Mouse (Mus musculus) urinary bladder, postnatal 14 days (tissue): ENCODE measurements around the gene Gm20388.
"Not testable (repeated sequence)": the region's sequence is repeated elsewhere in the genome, so short reads cannot be mapped to it uniquely, and the experiment has no call there.

Experiments used
- DNase-seq: peaks from one replicate; pipeline ENCODE4 v3.0.0; 2021; ENCODE audit warnings: low spot score

Gene Gm20388

GRCm38 (mm10) chr8:120792710-120793109 is 882.1 kb downstream of the Gm20388 start:
- no peak for DNase-seq

GRCm38 (mm10) chr8:120795944-120796635 is 885.4 kb downstream of the Gm20388 start:
- peak; percentile 84 for DNase-seq

- DNase-seq: no peak
Observed at GRCm38 (mm10) chr8:120797019-120797727, 886.5 kb downstream of the Gm20388 start.

GRCm38 (mm10) chr8:120800308-120800865 is 889.7 kb downstream of the Gm20388 start:
- DNase-seq: peak; percentile 44

DNA sequence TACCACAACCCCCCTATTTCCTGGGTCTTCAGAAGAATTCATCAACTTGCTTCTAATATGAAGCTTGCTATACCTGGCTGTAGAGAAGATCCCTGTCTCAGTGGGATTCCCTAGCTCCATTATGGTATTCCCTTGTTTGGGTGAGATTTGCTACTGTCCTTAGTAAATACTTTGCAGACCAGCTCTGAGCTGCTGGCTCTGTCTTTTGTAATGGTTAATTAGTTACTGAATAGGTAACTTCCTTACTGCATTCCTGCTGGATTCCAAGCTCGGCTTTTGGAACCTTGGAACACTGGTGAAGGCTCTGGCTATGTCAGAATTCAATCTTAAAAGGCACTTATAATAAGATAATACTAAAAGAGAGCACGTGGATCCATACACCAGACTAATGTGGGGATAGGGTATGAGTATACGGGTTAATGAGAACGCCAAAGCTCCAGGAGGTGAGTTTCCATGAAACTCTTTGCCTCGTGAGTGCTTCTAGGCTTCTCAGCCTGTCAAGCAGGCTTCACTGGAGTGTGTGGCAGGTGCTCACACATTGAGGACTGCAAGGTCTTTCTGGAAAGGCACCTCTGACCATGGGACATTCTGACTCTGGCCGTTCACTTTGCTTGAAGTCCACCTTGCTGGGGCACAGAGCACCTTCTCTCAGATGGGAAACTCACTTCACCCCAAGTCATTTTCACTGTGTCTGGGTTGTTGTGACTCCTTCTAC is 893.2 kb downstream of the Gm20388 start:
- not testable (repeated sequence) for DNase-seq

DNA sequence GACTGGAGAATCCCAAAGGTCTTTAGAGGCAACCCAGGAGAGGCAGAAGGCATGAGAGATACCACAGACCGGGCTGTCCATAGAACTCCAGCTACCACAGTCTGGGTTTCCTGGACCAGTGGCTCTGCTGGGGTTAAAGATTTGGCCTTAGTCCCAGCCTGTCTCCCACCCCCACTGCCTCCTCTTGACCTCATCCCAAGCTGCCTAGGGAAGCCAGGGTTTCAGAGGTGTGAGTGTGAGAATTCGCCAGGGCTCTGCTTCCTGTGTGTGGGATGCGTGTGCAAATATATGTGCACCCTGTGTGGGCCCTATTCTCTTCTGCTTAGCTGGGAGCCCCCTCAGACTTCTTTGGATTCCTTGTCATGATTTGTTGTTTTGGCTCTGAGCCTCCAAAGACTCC is 894.1 kb downstream of the Gm20388 start:
- DNase-seq: no peak

- DNase-seq: no peak
Observed at GRCm38 (mm10) chr8:120806780-120807264, 896.2 kb downstream of the Gm20388 start.

GRCm38 (mm10) chr8:120807719-120808118 is 897.1 kb downstream of the Gm20388 start:
- no peak for DNase-seq

- no peak for DNase-seq
Observed at GRCm38 (mm10) chr8:120809050-120809449, 898.4 kb downstream of the Gm20388 start.

GRCm38 (mm10) chr8:120811953-120812352 is 901.3 kb downstream of the Gm20388 start:
- no peak for DNase-seq

DNA sequence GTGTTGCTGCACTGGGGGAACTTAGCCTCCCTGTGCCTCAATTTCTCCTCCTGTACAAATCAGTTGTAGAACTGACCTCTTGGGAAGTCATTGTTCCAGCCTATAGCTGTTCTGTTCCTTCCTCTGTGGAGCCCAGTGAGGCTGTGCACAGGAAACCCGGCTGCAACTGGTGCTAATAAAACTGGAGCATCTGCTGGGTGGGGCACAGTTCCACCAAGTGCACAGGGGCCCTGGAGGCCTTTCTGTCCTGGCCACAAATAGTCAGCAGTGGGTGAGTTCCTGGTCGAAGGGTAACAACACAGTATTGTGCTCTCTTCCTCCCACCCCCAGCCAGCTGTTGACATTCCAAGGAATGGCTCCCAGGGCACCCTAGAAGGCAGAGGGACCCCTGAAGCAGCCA is 902.4 kb downstream of the Gm20388 start:
- no peak for DNase-seq

GRCm38 (mm10) chr8:120813839-120814238 is 903.2 kb downstream of the Gm20388 start:
- DNase-seq: no peak

GRCm38 (mm10) chr8:120816371-120816770 is 905.7 kb downstream of the Gm20388 start:
- DNase-seq: no peak

DNA sequence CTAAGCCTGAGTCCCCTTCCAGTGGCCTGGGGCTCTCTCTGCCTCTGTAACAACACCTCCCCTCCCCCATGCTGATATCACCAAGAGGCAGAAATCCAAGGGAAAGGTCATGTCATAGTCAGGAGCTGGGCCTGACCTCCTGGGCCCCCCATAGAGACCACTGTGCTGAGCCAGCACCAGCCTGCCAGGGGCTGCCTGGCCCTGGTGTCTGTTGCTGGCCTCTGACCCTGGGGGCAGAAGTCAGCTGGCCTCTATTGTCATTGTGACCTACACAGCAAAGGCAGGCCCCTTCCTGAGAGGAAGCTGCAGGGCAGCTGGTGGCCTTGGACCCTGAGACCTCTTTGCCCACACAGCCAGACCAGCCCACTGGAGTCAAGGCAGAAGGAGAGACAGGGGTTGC is 909.3 kb downstream of the Gm20388 start:
- DNase-seq: no peak

DNA sequence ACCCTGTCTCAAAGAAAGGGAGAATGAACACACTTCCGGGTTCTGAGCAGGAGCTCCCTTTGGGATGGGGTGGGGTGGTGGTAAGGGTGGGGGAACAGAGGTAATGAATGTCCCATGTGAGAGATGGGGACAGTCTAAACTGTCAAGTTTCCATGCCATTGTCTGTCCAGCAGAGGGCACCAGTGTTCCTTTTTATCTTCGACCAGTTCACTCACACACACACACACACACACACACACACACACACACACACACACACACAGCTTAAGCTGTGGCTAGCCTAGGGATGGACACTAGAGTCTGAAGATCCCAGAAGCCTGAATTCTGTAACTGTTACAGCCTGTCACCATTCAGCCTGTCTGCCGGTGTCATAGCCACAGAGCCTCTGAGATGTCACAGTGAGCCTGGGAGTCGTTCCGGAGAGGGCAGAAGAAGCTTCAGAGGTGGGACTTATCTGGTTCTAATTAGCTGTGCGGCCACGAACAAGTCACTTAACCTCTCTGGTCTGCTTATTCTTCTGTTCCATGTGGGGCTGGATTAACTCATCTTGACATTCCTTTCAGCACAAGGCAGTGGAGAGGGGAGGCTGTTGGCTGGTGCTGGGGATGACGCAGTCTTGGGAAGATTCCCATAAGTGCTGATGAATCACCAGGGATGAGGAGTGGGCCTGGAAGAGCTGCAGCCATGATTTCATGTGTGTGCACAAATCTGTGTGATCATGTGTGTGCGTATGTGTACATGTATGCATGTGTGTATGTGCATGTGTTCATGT is 910.9 kb downstream of the Gm20388 start:
- peak; percentile 76 for DNase-seq

DNA sequence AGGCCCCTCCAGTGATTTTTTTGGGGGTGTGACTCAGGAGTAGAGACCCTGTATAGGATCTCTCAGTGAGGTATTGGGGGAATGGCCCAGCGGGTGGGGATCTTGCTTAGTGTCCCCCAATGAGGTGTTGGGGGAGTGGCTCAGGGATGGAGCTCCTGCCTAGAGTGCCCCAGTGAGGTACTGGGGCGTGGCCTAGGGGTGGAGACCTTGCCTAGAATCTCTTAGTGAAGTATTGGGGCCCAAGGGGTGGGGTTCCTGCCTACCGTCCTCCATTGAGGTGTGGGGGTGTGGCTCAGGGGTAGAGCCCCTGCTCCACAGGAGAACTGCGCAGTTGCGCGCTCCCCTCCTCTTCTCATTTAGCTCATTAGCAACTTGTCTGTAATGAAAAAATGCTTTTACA is 912.7 kb downstream of the Gm20388 start:
- no peak for DNase-seq

- no peak for DNase-seq
Observed at GRCm38 (mm10) chr8:120823887-120824286, 913.2 kb downstream of the Gm20388 start.

DNA sequence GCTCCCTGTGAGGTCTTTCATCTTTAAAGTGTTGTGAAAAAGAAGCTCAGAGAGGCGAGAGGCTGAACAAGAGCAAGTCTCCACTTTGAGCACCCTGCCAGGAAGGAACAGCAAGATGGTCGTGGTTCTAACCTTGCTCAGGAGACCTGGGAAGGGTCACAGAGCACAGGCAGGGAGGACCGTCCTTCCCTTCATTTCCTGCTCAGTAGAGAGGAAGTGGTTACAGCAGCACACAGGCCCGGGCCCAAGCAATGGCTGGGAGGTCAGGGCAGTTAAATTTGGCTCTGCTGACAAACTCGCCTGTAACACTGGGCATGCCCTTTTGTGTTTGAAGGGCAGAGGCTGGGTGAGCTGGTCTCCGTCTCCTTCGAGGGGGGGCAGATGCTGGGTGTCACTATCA is 914.0 kb downstream of the Gm20388 start:
- DNase-seq: no peak

- peak; percentile 36 for DNase-seq
Observed at GRCm38 (mm10) chr8:120828279-120828678, 917.6 kb downstream of the Gm20388 start.

DNA sequence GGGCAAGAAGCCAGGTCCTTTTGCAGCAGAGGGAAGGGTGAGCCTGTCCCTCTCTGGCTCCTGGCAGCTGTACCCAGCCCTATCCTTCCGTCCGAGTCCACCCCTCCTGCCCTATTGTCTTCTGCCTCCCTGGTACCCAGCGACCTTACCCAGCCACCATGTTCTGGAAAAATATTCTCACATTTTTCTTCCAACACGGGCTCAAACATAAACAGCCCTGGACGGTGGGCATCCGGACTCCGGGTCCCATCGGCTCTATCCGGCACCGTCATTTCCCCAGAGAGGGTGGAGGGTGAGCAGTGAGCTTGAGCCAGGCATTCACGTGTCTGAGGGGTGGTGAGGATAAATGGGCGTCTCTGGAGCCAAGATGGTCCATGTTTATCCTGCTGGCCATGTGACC is 920.0 kb downstream of the Gm20388 start:
- no peak for DNase-seq

- peak; percentile 20 for DNase-seq
Observed at GRCm38 (mm10) chr8:120832022-120832421, 921.4 kb downstream of the Gm20388 start.

DNA sequence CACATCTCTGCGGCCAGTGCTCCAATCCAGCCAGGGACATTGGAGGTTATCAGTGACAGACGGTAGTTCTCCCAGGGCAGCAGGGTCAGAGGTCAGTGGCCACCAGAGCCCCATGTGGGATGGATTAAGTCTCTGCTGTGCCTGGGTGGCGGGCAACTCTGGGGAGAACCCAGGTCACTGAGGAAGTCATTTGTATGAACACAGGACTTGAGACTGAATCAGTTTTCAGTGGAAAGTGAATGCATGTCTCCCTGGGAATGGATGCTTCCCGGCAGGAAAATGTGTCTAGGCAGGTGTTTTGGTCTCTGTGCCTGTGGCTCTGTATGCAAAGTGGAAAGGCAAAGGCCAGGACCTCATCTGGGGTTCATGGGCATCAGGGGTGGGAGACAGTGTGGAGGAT is 922.6 kb downstream of the Gm20388 start:
- DNase-seq: no peak
